Mouse (Mus musculus) ES-E14 (cell line): ENCODE data around the gene Pcbp1. TPM values are rescaled to one million over a fixed set of nuclear protein-coding genes. Genes with fewer than 3 reads are reported as not detected.

Experiments
- DNase-seq: peaks from one replicate; pipeline ENCODE4 v3.0.0-alpha.2; 2013; ENCODE audit warnings: low read depth, low spot score
- H3K27ac ChIP-seq: 2 replicates; pipeline ENCODE4 v1.5.1; 2012; ENCODE audit warnings: low read depth, mild to moderate bottlenecking, low read length, moderate library complexity, mixed read lengths; ENCODE audit not compliant: poor library complexity, insufficient read depth, severe bottlenecking
- H3K36me3 ChIP-seq: 2 replicates; pipeline ENCODE4 v1.6.1; 2012; ENCODE audit warnings: mild to moderate bottlenecking, low read length, moderate library complexity, mixed read lengths; ENCODE audit not compliant: control insufficient read depth, poor library complexity, insufficient read depth, severe bottlenecking
- H3K4me1 ChIP-seq, 2 experiments: fragments of 150-350 bp in 1 of 2; sonication (generic) in 1 of 2; 2 replicates each; pipeline ENCODE4 v1.6.1; 2012; ENCODE audit warnings: low read length in 2 of 2, mild to moderate bottlenecking in 1 of 2, mixed read lengths in 1 of 2; ENCODE audit not compliant: control insufficient read depth in 2 of 2, insufficient read depth in 2 of 2, poor library complexity in 1 of 2
- H3K4me3 ChIP-seq, 2 experiments: fragments of 150-350 bp in 1 of 2; sonication (generic) in 1 of 2; 2 replicates each; pipeline ENCODE4 v1.5.1; 2012; ENCODE audit warnings: low read length in 2 of 2, low read depth in 1 of 2, mild to moderate bottlenecking in 1 of 2, mixed read lengths in 1 of 2; ENCODE audit not compliant: insufficient read depth in 1 of 2, poor library complexity in 1 of 2, severe bottlenecking in 1 of 2
- H3K9ac ChIP-seq: 2 replicates; pipeline ENCODE4 v1.6.1; 2012; ENCODE audit warnings: low read depth, mild to moderate bottlenecking, low read length, mixed read lengths; ENCODE audit not compliant: poor library complexity, insufficient read depth, severe bottlenecking
- H3K9me3 ChIP-seq: fragments of 150-350 bp; sonication (generic); 2 replicates; pipeline ENCODE4 v1.6.1; 2012; ENCODE audit warnings: low read depth, mild to moderate bottlenecking, low read length; ENCODE audit not compliant: control insufficient read depth, insufficient read depth
- CHD2 ChIP-seq: IDR thresholded peaks from 2 replicates; pipeline ENCODE4 v1.6.1; 2014; ENCODE audit warnings: mild to moderate bottlenecking, low read depth, low read length, inconsistent platforms
- HCFC1 ChIP-seq: IDR thresholded peaks from 2 replicates; pipeline ENCODE4 v1.6.1; 2012; ENCODE audit warnings: low read length, inconsistent platforms, borderline replicate concordance; ENCODE audit not compliant: insufficient read depth
- MAFK ChIP-seq: IDR thresholded peaks from 2 replicates; pipeline ENCODE4 v1.6.1; 2014; ENCODE audit warnings: mild to moderate bottlenecking, low read depth, low read length, inconsistent platforms; ENCODE audit not compliant: insufficient read depth
- ZC3H11A ChIP-seq: IDR thresholded peaks from 2 replicates; pipeline ENCODE4 v1.6.1; 2012; ENCODE audit warnings: low read depth, mild to moderate bottlenecking, inconsistent platforms, low read length, borderline replicate concordance
- ZNF384 ChIP-seq: IDR thresholded peaks from 2 replicates; pipeline ENCODE4 v1.6.1; 2012; ENCODE audit warnings: low read depth, low read length, inconsistent platforms
- in situ Hi-C, 2 experiments: fragments of 600-800 bp; cut with MboI; formaldehyde crosslinking; loops; one replicate each; pipeline ENCODE4 v1.15.1; 2025; ENCODE audit warnings: low sequenced_read_pairs in 2 of 2, inconsistent platforms in 1 of 2; ENCODE audit not compliant: unreplicated experiment in 2 of 2
- total RNA-seq: library from RNA; depleted of rRNA; stranded (reverse); fragments of 300-350 nt; gene quantifications from 2 replicates; pipeline ENCODE4 v1.2.3, GENCODE M21; 2012; rRNA removed

Pcbp1 gene
- 68.4 and 102 TPM in 2 replicates for total RNA-seq

- Histone ChIP-seq H3K27ac (peak within 1 kb of the TSS; percentile 99), H3K4me3 (peak within 1 kb of the TSS; percentile 97 to 99), H3K9ac (peak within 1 kb of the TSS; percentile 97), H3K36me3 (peaks cover 22% of the 10 kb centered on the region), H3K9me3 (no peaks in the 10 kb centered on the region), H3K4me1 (peaks cover 1 to 3% of the 10 kb centered on the region in 2 experiments; a peak in 3 of 4 replicates)
- TF ChIP-seq HCFC1 (peak; percentile 72; the same call in 1 of the 2 replicates), ZNF384 (peak; percentile 94), CHD2 (peak; percentile 84), MAFK (no peak)
- DNase-seq, result peak; percentile 86
- in situ Hi-C loops, result no loop called here
Measured at GRCm38 (mm10) chr6:86526032-86526960, at the start of gene Pcbp1. TSS of gene Pcbp1 (minus strand) at chr6:86526321.

GRCm38 (mm10) chr6:86574495-86574894 lies 48.4 kb upstream of the Pcbp1 start:
- TF ChIP-seq HCFC1 (no peak), ZNF384 (no peak), CHD2 (no peak)
- Histone ChIP-seq H3K9me3 (no peaks in the 10 kb centered on the region), H3K36me3 (no peaks in the 10 kb centered on the region), H3K9ac (no peak overlapping the region), H3K4me1 (peaks cover 0 to 5% of the 10 kb centered on the region in 2 experiments; a peak in 1 of 4 replicates), H3K4me3 (no peak overlapping the region), H3K27ac (no peak overlapping the region)
- DNase-seq, result no peak
- in situ Hi-C loops, result no loop called here

DNA sequence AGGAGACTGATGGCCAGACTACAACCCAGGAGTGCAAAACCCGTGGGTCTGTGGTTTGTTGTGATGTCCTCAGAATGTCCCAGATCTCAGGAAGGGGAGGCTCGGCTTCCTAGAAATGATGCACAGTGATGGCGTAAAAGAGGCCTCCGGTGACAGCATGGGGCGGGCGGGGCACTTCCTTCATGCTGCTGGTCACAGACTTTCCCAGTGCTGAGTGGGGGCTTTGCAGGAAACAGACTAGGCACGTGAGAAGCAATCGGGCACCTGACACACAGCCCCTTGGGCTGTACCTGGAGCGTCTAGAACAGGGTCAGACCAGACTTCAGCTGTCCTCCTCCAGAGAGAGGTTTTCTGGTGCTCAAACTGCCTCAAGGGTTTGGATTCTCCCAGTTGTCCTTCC lies 44.7 kb upstream of the Pcbp1 start:
- Histone ChIP-seq H3K4me1 (peaks cover 0 to 4% of the 10 kb centered on the region in 2 experiments; a peak in 1 of 4 replicates), H3K36me3 (peaks cover 2% of the 10 kb centered on the region; the same call in 1 of the 2 replicates), H3K9ac (no peak overlapping the region), H3K27ac (no peak overlapping the region), H3K9me3 (no peaks in the 10 kb centered on the region), H3K4me3 (no peak overlapping the region; a peak in 1 of 4 replicates)
- no peak for DNase-seq
- TF ChIP-seq ZC3H11A (no peak), MAFK (no peak), HCFC1 (no peak), CHD2 (no peak), ZNF384 (no peak)
- in situ Hi-C loops, result no loop called here

GRCm38 (mm10) chr6:86569461-86569820 lies 43.3 kb upstream of the Pcbp1 start:
- peaks cover 0 to 4% of the 10 kb centered on the region in 2 experiments; a peak in 1 of 4 replicates for H3K4me1 ChIP-seq
- no peak for DNase-seq
- no peak overlapping the region for H3K4me3 ChIP-seq
- no peaks in the 10 kb centered on the region for H3K9me3 ChIP-seq
- no peak overlapping the region for H3K9ac ChIP-seq
- TF ChIP-seq HCFC1, result no peak
- no peak for TF ChIP-seq MAFK
- TF ChIP-seq ZC3H11A, result no peak
- TF ChIP-seq ZNF384, result no peak
- no peak overlapping the region for H3K27ac ChIP-seq
- peaks cover 9% of the 10 kb centered on the region; the same call in 1 of the 2 replicates for H3K36me3 ChIP-seq
- in situ Hi-C loops, result no loop called here
